21 mouse cellular contexts compared by ENCODE assay signal in the genomic region with DNA sequence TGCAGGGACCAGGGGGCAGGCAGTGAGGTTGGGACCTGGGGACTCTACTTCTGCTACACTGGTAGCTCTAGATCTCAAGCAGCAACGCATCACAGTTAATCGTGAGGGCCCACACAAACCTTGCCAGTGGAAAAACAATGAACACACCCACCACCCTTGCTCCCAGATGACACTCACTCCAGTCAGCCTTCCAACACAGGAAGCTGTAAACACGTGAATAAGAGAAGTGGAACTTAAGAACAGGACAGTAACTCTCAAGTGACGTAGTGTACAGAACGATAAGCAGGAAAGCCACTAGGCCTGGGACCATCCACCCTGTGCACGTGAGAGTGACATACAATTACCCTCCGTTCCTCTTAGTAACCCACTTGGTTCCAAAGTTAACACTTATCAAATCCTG. TPM values are rescaled to one million over a fixed set of nuclear protein-coding genes. Genes with fewer than 3 reads are reported as not detected.
DNase-seq lines count a peak whose midpoint lies in the region; ATAC-seq and TF ChIP-seq lines count a peak whose summit lies in the region.
"Had no signal": no experiment of that assay in that cellular context is flagged by ENCODE, and none has a peak within 500 bp of the region (broad histone marks: within the 10 kb centered on the region; RNA-seq: fewer than 3 reads in every experiment).

No protein-coding gene starts in this region.

- H3K4me2 ChIP-seq in heart, embryonic 13.5 days = no peak overlapping the region
- H3K4me2 ChIP-seq in lung, postnatal 0 days (replicated peaks; ENCODE audit: low read depth, low read length) = no peak overlapping the region
- H3K4me2 ChIP-seq in forebrain, embryonic 12.5 days = no peak overlapping the region
- H3K4me2 ChIP-seq: embryonic facial prominence, embryonic 12.5 days; limb, embryonic 15.5 days had no signal

- intact Hi-C loops in heart, postnatal 36 days (cut with DNase I) = no loop called here

- H3K9me3 ChIP-seq in heart, embryonic 13.5 days = no peaks in the 10 kb centered on the region
- no peaks in the 10 kb centered on the region for H3K9me3 ChIP-seq in lung, postnatal 0 days (ENCODE audit: low read length)
- H3K9me3 ChIP-seq in forebrain, embryonic 12.5 days = no peaks in the 10 kb centered on the region
- H3K9me3 ChIP-seq: embryonic facial prominence, embryonic 12.5 days; limb, embryonic 15.5 days; megakaryocyte, embryonic 14.5 days had no signal

- H3K4me1 ChIP-seq in heart, embryonic 13.5 days = peaks cover 27% of the 10 kb centered on the region
- H3K4me1 ChIP-seq in lung, postnatal 0 days (ENCODE audit: insufficient read depth, low read depth, low read length) = no peaks in the 10 kb centered on the region; the same call in 1 of the 2 replicates
- no peaks in the 10 kb centered on the region for H3K4me1 ChIP-seq in forebrain, embryonic 12.5 days
- H3K4me1 ChIP-seq: limb, embryonic 15.5 days had no signal

- peak overlapping the region; percentile 19; the same call in 1 of the 2 replicates for H3K9ac ChIP-seq in heart, embryonic 13.5 days
- no peak overlapping the region for H3K9ac ChIP-seq in lung, postnatal 0 days (replicated peaks; ENCODE audit: low read depth)
- no peak overlapping the region for H3K9ac ChIP-seq in forebrain, embryonic 12.5 days
- H3K9ac ChIP-seq: embryonic facial prominence, embryonic 12.5 days; limb, embryonic 15.5 days had no signal

- peaks cover 13% of the 10 kb centered on the region for H3K36me3 ChIP-seq in heart, embryonic 13.5 days
- no peaks in the 10 kb centered on the region for H3K36me3 ChIP-seq in lung, postnatal 0 days (ENCODE audit: insufficient read depth, low read length)
- no peaks in the 10 kb centered on the region for H3K36me3 ChIP-seq in forebrain, embryonic 12.5 days (replicated peaks)

- no peak overlapping the region for H3K4me3 ChIP-seq in heart, embryonic 13.5 days
- H3K4me3 ChIP-seq in lung, postnatal 0 days (ENCODE audit: low read depth, low read length) = no peak overlapping the region
- no peak overlapping the region for H3K4me3 ChIP-seq in forebrain, embryonic 12.5 days (replicated peaks)
- H3K4me3 ChIP-seq: embryonic facial prominence, embryonic 12.5 days; erythroblast, embryonic 14.5 days; limb, embryonic 15.5 days; megakaryocyte, embryonic 14.5 days; myocyte had no signal

- TF ChIP-seq EP300 in lung, postnatal 0 days (IDR thresholded peaks at IDR 0.05) = no peak

- WGBS in heart, embryonic 13.5 days = 39% methylated on average over 7 of the region's 7 CpGs
- WGBS in lung, postnatal 0 days = 52% methylated on average over 7 of the region's 7 CpGs
- 93% methylated on average over 7 of the region's 7 CpGs for WGBS in forebrain, embryonic 12.5 days

- ATAC-seq in heart, embryonic 13.5 days (ENCODE audit: extremely low read depth, insufficient number of reproducible peaks, low FRiP score, low TSS enrichment) = no peak
- ATAC-seq in lung, postnatal 0 days = peak; percentile 47
- peak; percentile 95 for ATAC-seq in granulocyte monocyte progenitor cell, adult 5-6 weeks (replicated peaks; ENCODE audit: poor library complexity, severe bottlenecking)
- ATAC-seq in forebrain, embryonic 12.5 days (ENCODE audit: low FRiP score) = no peak
- ATAC-seq: forebrain, embryonic 14.5 days had no signal

- 0 out of 2 replicates have a peak overlapping the region, but pooled peaks have one; percentile 28 for H3K27ac ChIP-seq in heart, embryonic 13.5 days (replicated peaks)
- no peak overlapping the region for H3K27ac ChIP-seq in lung, postnatal 0 days (ENCODE audit: low read length)
- H3K27ac ChIP-seq in forebrain, embryonic 12.5 days = no peak overlapping the region
- H3K27ac ChIP-seq: embryonic facial prominence, embryonic 12.5 days; limb, embryonic 15.5 days had no signal

- TF ChIP-seq CTCF in lung, postnatal 0 days (IDR thresholded peaks at IDR 0.05) = no peak

- H3K27me3 ChIP-seq in heart, embryonic 13.5 days (replicated peaks) = no peaks in the 10 kb centered on the region
- no peaks in the 10 kb centered on the region for H3K27me3 ChIP-seq in lung, postnatal 0 days (replicated peaks; ENCODE audit: insufficient read depth, low read length)
- H3K27me3 ChIP-seq in forebrain, embryonic 12.5 days = no peaks in the 10 kb centered on the region
- H3K27me3 ChIP-seq: embryonic facial prominence, embryonic 12.5 days; limb, embryonic 15.5 days; megakaryocyte, embryonic 14.5 days had no signal

- DNase-seq in heart, postnatal 36 days = no peak
- DNase-seq in lung, postnatal 0 days (ENCODE audit: low spot score) = peak; percentile 35
- no peak for DNase-seq in lung, postnatal 25 days (ENCODE audit: low spot score)
- no peak for DNase-seq in frontal cortex, postnatal 36 days (ENCODE audit: low spot score in 2 of 2)
- DNase-seq: adrenal gland, adult 2 months; cerebellum, adult 9-10 months; gastrocnemius, postnatal 36 days; kidney, adult 11 months; kidney, postnatal 10 days; lung, adult 2 months; midbrain, embryonic 14.5 days; right cerebral cortex, postnatal 14 days had no signal

RNA-seq across cellular contexts. Expression of a gene that starts 25.1 kb away (rescaled TPM):
- polyA plus RNA-seq in heart, embryonic 13.5 days (2015; fragmentation: Nextera tagmentation; extraction: Ambion mirVana) = 122 and 154 TPM in 2 replicates
- total RNA-seq in heart, postnatal 36 days (2021) = 100 to 1,000 TPM; 271 to 297 TPM
- polyA plus RNA-seq in lung, postnatal 0 days (2015; fragmentation: Nextera tagmentation; extraction: Ambion mirVana) = 60.1 and 70.2 TPM in 2 replicates
- 49.6 and 64.2 TPM in 2 replicates for total RNA-seq in granulocyte monocyte progenitor cell, adult 5-6 weeks (2014; fragmentation: Nextera tagmentation)
- total RNA-seq in granulocyte monocyte progenitor cell, adult 5-6 weeks (2017) = 64.1 and 102 TPM in 2 replicates
- 85.6 and 89.5 TPM in 2 replicates for polyA plus RNA-seq in forebrain, embryonic 12.5 days (2016; fragmentation: Nextera tagmentation; extraction: Ambion mirVana)

RNA-seq across cellular contexts. Expression of a gene that starts 54.2 kb away (rescaled TPM):
- 0.23 and 0.73 TPM in 2 replicates for polyA plus RNA-seq in heart, embryonic 13.5 days (2015; fragmentation: Nextera tagmentation; extraction: Ambion mirVana)
- 1 to 10 TPM in 1 of 2 experiments, under 1 TPM in 1; 0.56 to 1.2 TPM for total RNA-seq in heart, postnatal 36 days (2021)
- polyA plus RNA-seq in lung, postnatal 0 days (2015; fragmentation: Nextera tagmentation; extraction: Ambion mirVana) = 1.5 and 1.9 TPM in 2 replicates
- 6.5 and 9.5 TPM in 2 replicates for total RNA-seq in granulocyte monocyte progenitor cell, adult 5-6 weeks (2014; fragmentation: Nextera tagmentation)
- total RNA-seq in granulocyte monocyte progenitor cell, adult 5-6 weeks (2017) = 19.0 and 26.5 TPM in 2 replicates
- polyA plus RNA-seq in forebrain, embryonic 12.5 days (2016; fragmentation: Nextera tagmentation; extraction: Ambion mirVana) = 0.19 and 0.22 TPM in 2 replicates

Comparison
In these comparisons a context has a peak if more than half of its experiments do, and no peak if none do; other contexts are left out.
1. ATAC-seq: peak in lung, postnatal 0 days (single experiment) and granulocyte monocyte progenitor cell, adult 5-6 weeks (single experiment); none in heart, embryonic 13.5 days (single experiment) and forebrain, embryonic 12.5 days (single experiment).